Mouse (Mus musculus): ENCODE measurements around the gene Dapk1. TPM values are rescaled to one million over a fixed set of nuclear protein-coding genes. Genes with fewer than 3 reads are reported as not detected.

Dapk1 gene
- polyA plus RNA-seq, 1 experiment: 12.0 TPM

DNA sequence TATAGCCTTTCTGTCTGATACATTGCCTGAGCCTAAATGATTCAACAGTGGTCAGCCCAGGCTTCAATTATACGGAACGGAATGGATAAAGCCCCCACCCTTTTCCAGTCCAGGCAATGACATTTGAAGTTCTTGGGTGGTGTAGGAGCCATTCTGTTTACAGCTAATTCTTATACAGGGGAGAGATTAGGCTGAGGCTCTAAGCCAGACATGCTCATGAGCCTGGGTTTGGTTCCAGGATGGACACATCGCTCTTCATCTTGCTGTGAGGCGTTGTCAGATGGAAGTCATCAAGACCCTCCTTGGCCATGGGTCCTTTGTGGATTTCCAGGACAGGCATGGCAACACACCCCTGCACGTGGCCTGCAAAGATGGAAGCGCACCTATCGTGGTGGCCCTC is 128.8 kb downstream of the Dapk1 start:
- H3K27ac ChIP-seq (ENCODE audit: control insufficient read depth, insufficient read depth, low read depth, low read length, poor library complexity): no peak overlapping the region
- TF ChIP-seq POLR2A (IDR thresholded peaks at IDR 0.05; ENCODE audit: borderline replicate concordance, control insufficient read depth, low read depth, low read length): no peak
- no peak for TF ChIP-seq CTCF (IDR thresholded peaks at IDR 0.05; ENCODE audit: control insufficient read depth, insufficient read depth, low read length)
- 88% methylated on average over 7 of the region's 7 CpGs for WGBS
- no peak overlapping the region for H3K4me3 ChIP-seq (replicated peaks; ENCODE audit: control insufficient read depth, low read depth, low read length)
- no peaks in the 10 kb centered on the region; the same call in 1 of the 2 replicates for H3K4me1 ChIP-seq (ENCODE audit: control insufficient read depth, insufficient read depth, low read length)

DNA sequence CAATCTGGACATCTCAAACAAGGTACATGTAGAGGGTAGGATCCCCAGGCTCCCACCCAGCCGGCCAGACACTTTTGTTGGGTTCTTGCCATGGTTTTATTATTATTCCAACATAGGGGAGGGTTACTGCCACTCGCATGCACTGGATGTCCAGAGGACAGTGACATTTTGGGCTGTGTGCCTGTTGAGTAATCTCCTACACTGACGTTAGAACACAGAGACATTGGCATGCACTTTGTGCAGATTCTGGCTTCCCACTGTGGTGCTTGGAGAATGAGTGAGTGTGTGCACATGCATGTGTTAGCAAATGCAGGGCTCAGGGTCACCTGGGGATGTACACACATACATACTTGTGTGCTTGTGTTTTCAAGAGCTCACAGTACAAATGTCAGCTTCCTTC is 129.3 kb downstream of the Dapk1 start:
- TF ChIP-seq POLR2A (IDR thresholded peaks at IDR 0.05; ENCODE audit: borderline replicate concordance, control insufficient read depth, low read depth, low read length) (no peak), CTCF (IDR thresholded peaks at IDR 0.05; ENCODE audit: control insufficient read depth, insufficient read depth, low read length) (no peak)
- no peaks in the 10 kb centered on the region; the same call in 1 of the 2 replicates for H3K4me1 ChIP-seq (ENCODE audit: control insufficient read depth, insufficient read depth, low read length)
- WGBS: 79% methylated on average over 3 of the region's 3 CpGs
- no peak overlapping the region for H3K27ac ChIP-seq (ENCODE audit: control insufficient read depth, insufficient read depth, low read depth, low read length, poor library complexity)
- H3K4me3 ChIP-seq (replicated peaks; ENCODE audit: control insufficient read depth, low read depth, low read length): no peak overlapping the region

DNA sequence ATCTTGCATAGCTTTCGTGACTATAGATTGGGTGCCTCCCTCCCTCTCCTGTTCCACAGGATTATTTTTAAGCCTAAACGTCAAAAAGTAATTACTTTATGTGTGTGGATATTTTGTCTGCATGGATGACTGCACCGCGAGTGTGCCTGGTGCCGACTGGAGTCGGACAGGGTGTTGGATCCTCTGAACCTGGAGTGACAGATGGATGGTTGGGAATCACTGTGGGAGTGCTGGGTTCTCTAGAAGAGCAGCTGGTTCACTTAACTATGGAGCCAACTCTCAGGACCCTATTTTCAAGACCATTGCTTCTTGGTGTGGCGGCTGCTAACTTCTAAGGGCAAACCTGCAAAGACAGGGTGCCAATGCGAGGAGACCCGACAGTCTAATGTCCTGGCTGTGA is 133.6 kb downstream of the Dapk1 start:
- Histone ChIP-seq H3K4me3 (replicated peaks; ENCODE audit: control insufficient read depth, low read depth, low read length) (no peak overlapping the region), H3K4me1 (ENCODE audit: control insufficient read depth, insufficient read depth, low read length) (no peaks in the 10 kb centered on the region; the same call in 1 of the 2 replicates), H3K27ac (ENCODE audit: control insufficient read depth, insufficient read depth, low read depth, low read length, poor library complexity) (no peak overlapping the region)
- 90% methylated on average over 9 of the region's 9 CpGs for WGBS
- TF ChIP-seq POLR2A (IDR thresholded peaks at IDR 0.05; ENCODE audit: borderline replicate concordance, control insufficient read depth, low read depth, low read length) (no peak), CTCF (IDR thresholded peaks at IDR 0.05; ENCODE audit: control insufficient read depth, insufficient read depth, low read length) (no peak)

DNA sequence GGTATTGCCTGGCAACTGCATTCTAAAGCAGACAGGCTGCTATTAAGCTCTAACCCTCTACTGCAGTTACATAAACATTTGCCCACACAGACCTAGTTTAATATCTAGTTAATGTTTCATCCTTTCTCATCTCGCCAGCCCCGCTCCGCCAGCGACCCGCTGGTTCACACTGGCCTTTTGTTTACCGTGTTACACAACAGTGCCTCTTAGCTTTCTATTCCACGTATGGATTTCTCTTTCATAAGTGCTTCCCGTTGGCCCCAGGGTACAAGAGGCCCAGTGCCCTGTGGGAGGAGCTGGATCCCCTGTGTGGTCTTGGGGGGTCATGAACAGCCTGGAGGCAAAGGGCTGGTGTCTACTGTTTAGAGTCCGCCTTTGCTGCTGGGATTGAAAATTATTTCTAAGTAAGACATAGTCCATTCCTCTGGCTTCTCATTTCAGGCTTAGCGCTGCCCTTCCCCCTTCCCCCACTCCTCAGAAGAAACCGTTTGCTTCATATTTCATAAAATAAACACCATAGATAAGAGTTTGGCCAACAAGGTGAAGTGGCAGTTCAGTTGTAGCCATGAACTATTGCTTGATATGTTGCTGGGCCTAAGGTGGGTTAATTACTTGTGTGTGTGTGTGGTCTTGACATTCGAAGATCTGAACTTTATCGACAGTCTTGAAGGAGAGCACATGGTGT is 134.8 kb downstream of the Dapk1 start:
- 71% methylated on average over 13 of the region's 13 CpGs for WGBS
- Histone ChIP-seq H3K4me1 (ENCODE audit: control insufficient read depth, insufficient read depth, low read length) (no peaks in the 10 kb centered on the region; the same call in 1 of the 2 replicates), H3K27ac (ENCODE audit: control insufficient read depth, insufficient read depth, low read depth, low read length, poor library complexity) (no peak overlapping the region), H3K4me3 (replicated peaks; ENCODE audit: control insufficient read depth, low read depth, low read length) (no peak overlapping the region)
- TF ChIP-seq CTCF (IDR thresholded peaks at IDR 0.05; ENCODE audit: control insufficient read depth, insufficient read depth, low read length): no peak
- TF ChIP-seq POLR2A (IDR thresholded peaks at IDR 0.05; ENCODE audit: borderline replicate concordance, control insufficient read depth, low read depth, low read length): no peak

DNA sequence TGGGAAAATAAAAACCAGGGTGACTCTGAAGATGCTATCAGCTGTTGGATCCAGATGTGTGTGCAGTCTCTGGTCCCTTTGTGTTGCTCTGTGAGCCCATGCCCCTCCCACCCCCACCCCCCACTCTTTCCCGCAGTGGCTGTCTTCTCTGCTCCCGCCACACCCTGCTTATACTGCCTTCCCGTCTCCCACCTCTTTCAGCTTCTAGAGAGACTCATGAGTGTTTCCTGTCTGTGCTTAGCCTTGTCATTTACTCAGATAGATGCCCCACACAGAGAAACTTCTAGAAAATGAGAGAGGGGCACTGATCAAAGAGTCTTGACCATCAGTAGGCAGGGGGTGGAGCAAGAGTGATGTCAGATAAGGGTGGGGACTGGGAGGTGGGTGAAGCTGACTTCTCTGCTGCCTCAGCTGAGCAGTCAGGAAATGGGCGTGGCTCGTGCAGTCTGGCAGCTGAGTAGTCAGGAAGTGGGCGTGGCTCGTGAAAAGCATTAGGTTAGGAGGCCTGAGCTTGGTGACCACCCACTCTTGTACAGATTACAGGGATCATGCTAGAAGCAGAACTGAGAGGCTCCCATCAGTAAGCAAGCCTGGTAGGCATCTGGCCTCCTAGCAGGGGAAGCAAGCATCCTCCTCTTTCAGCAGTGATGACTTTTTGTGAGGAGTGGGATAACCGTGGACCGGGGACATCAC is 136.0 kb downstream of the Dapk1 start:
- no peaks in the 10 kb centered on the region; the same call in 1 of the 2 replicates for H3K4me1 ChIP-seq (ENCODE audit: control insufficient read depth, insufficient read depth, low read length)
- H3K27ac ChIP-seq (ENCODE audit: control insufficient read depth, insufficient read depth, low read depth, low read length, poor library complexity): peak overlapping the region; percentile 42; the same call in 1 of the 2 replicates
- 6% methylated on average over 9 of the region's 9 CpGs for WGBS
- no peak for TF ChIP-seq CTCF (IDR thresholded peaks at IDR 0.05; ENCODE audit: control insufficient read depth, insufficient read depth, low read length)
- peak; percentile 26; the same call in 1 of the 2 replicates for TF ChIP-seq POLR2A (IDR thresholded peaks at IDR 0.05; ENCODE audit: borderline replicate concordance, control insufficient read depth, low read depth, low read length)
- peak overlapping the region; percentile 14 for H3K4me3 ChIP-seq (replicated peaks; ENCODE audit: control insufficient read depth, low read depth, low read length)

DNA sequence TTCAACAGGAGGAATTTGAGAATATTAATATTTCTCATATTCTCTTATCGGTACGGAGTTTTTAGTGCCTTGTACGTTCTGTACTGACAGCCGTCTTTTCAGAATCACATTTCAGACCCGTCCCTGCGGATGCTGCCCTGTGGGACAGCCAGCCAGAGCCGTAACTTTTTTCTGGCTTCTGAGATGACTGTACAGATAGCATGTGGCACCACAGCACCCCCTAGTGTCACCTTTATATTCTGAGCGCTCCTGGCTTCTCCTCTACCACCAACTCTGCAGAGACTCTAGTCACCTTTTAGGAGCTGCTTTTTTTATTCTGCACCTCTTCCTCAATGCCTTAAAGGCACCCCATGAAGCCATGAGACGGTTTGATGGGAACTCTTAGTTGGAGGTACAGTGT is 136.7 kb downstream of the Dapk1 start:
- TF ChIP-seq POLR2A (IDR thresholded peaks at IDR 0.05; ENCODE audit: borderline replicate concordance, control insufficient read depth, low read depth, low read length) (no peak), CTCF (IDR thresholded peaks at IDR 0.05; ENCODE audit: control insufficient read depth, insufficient read depth, low read length) (peak; percentile 59)
- WGBS: 2% methylated on average over 9 of the region's 9 CpGs
- no peak overlapping the region for H3K4me3 ChIP-seq (replicated peaks; ENCODE audit: control insufficient read depth, low read depth, low read length)
- peak overlapping the region; percentile 42; the same call in 1 of the 2 replicates for H3K27ac ChIP-seq (ENCODE audit: control insufficient read depth, insufficient read depth, low read depth, low read length, poor library complexity)
- no peaks in the 10 kb centered on the region; the same call in 1 of the 2 replicates for H3K4me1 ChIP-seq (ENCODE audit: control insufficient read depth, insufficient read depth, low read length)

DNA sequence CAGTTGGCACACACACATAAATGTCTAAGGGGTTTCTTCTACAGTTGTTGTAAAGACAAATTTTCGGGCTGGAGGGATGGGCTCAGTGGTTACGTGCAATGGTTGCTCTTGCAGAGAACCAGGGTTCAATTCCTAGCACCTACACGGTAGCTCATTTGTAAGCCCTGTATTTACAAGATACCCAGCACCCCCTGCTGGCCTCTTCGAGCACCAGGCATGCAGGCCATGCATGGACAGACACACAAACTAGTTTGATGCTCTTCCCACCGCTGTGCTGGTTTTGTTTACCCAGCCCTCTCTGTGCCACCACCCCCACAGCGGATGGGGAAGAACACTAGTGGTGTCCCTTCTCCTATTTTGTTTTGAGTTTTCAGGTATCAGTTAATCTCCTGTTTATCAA is 138.5 kb downstream of the Dapk1 start:
- Histone ChIP-seq H3K4me3 (replicated peaks; ENCODE audit: control insufficient read depth, low read depth, low read length) (no peak overlapping the region), H3K4me1 (ENCODE audit: control insufficient read depth, insufficient read depth, low read length) (peaks cover 2% of the 10 kb centered on the region; the same call in 1 of the 2 replicates), H3K27ac (ENCODE audit: control insufficient read depth, insufficient read depth, low read depth, low read length, poor library complexity) (no peak overlapping the region)
- TF ChIP-seq POLR2A (IDR thresholded peaks at IDR 0.05; ENCODE audit: borderline replicate concordance, control insufficient read depth, low read depth, low read length): no peak
- TF ChIP-seq CTCF (IDR thresholded peaks at IDR 0.05; ENCODE audit: control insufficient read depth, insufficient read depth, low read length): no peak
- 88% methylated on average over 6 of the region's 6 CpGs for WGBS

DNA sequence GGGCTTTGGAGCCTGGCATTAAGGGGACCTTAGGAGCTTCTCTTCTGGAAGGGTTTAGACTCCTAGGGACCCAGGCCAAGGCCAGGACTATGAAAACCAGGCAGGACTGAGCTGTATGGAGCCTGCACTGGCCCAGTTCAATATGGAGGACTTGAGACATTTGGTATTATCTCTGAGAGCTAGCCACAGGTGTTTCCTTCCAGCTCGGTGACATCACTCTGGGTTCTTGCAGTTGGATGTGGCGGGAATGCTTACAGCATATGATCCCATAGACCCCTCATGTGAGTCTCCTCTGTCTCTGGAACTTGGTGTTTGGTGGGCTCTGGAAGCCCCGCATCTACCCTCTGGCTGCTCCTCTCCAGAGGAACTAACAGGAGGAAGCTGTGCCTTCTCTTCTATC is 140.9 kb downstream of the Dapk1 start:
- no peak overlapping the region for H3K4me3 ChIP-seq (replicated peaks; ENCODE audit: control insufficient read depth, low read depth, low read length)
- H3K27ac ChIP-seq (ENCODE audit: control insufficient read depth, insufficient read depth, low read depth, low read length, poor library complexity): no peak overlapping the region
- no peak for TF ChIP-seq CTCF (IDR thresholded peaks at IDR 0.05; ENCODE audit: control insufficient read depth, insufficient read depth, low read length)
- TF ChIP-seq POLR2A (IDR thresholded peaks at IDR 0.05; ENCODE audit: borderline replicate concordance, control insufficient read depth, low read depth, low read length): no peak
- WGBS: 52% methylated on average over 3 of the region's 3 CpGs
- peaks cover 5% of the 10 kb centered on the region for H3K4me1 ChIP-seq (ENCODE audit: control insufficient read depth, insufficient read depth, low read length)
